Mouse (Mus musculus) forebrain, embryonic 10.5 days (tissue): ENCODE measurements around the gene Arhgap29. TPM values are rescaled to one million over a fixed set of nuclear protein-coding genes. Genes with fewer than 3 reads are reported as not detected.

Source experiments
- DNase-seq: peaks from one replicate; pipeline ENCODE4 v3.0.0-alpha.2; 2017; ENCODE audit warnings: low spot score; ENCODE audit errors: extremely low spot score
- H3K27ac ChIP-seq: fragments of 300-500 bp; sonication (generic); 2 replicates; pipeline ENCODE4 v1.5.1; 2016; ENCODE audit warnings: mild to moderate bottlenecking
- H3K27me3 ChIP-seq: fragments of 300-500 bp; sonication (generic); 2 replicates; pipeline ENCODE4 v1.6.1; 2016; ENCODE audit warnings: mild to moderate bottlenecking; ENCODE audit not compliant: poor library complexity, severe bottlenecking
- H3K36me3 ChIP-seq: fragments of 300-500 bp; sonication (generic); replicated peaks from 2 replicates; pipeline ENCODE4 v1.6.1; 2016; ENCODE audit warnings: mild to moderate bottlenecking, moderate library complexity
- H3K4me1 ChIP-seq: fragments of 300-500 bp; sonication (generic); 2 replicates; pipeline ENCODE4 v1.6.1; 2016
- H3K4me3 ChIP-seq: fragments of 300-500 bp; sonication (generic); 2 replicates; pipeline ENCODE4 v1.5.1; 2016; ENCODE audit warnings: mild to moderate bottlenecking, moderate library complexity
- H3K9me3 ChIP-seq: fragments of 300-500 bp; sonication (generic); 2 replicates; pipeline ENCODE4 v1.6.1; 2016; ENCODE audit warnings: mild to moderate bottlenecking, moderate library complexity
- WGBS: fragments of 180-500 bp; shearing (Covaris S2); methylation state at CpG from one replicate; pipeline ENCODE4 v1.1.7; 2016; 5-methylcytosine and 5-hydroxymethylcytosine counted together
- polyA plus RNA-seq: library from polyadenylated mRNA; unstranded; fragments of >200 nt; fragmentation: Nextera tagmentation; extraction: Ambion mirVana; gene quantifications from 2 replicates; pipeline ENCODE4 v1.2.1, GENCODE M21; 2016

Arhgap29 gene
- polyA plus RNA-seq, 1 experiment from 2014 or later: 33.7 TPM

- WGBS: 89% methylated on average over 2 of the region's 2 CpGs
- Histone ChIP-seq H3K4me1 (peaks cover 12% of the 10 kb centered on the region), H3K27ac (no peak overlapping the region), H3K4me3 (no peak overlapping the region), H3K27me3 (peaks cover 46% of the 10 kb centered on the region), H3K9me3 (peaks cover 4% of the 10 kb centered on the region; the same call in 1 of the 2 replicates), H3K36me3 (no peaks in the 10 kb centered on the region)
- DNase-seq: no peak
Measured at GRCm38 (mm10) chr3:121951116-121951515, 1.2 kb upstream of the Arhgap29 start.

GRCm38 (mm10) chr3:121953049-121953432 lies 700 bp downstream of the Arhgap29 start:
- peaks cover 12% of the 10 kb centered on the region for H3K4me1 ChIP-seq
- peak overlapping the region; percentile 80 for H3K27ac ChIP-seq
- no peaks in the 10 kb centered on the region for H3K36me3 ChIP-seq
- under 1% methylated on average over 44 of the region's 44 CpGs for WGBS
- peaks cover 4% of the 10 kb centered on the region; the same call in 1 of the 2 replicates for H3K9me3 ChIP-seq
- peak; percentile 75 for DNase-seq
- H3K4me3 ChIP-seq: peak overlapping the region; percentile 69
- H3K27me3 ChIP-seq: peaks cover 47% of the 10 kb centered on the region

GRCm38 (mm10) chr3:121953433-121954161 lies 1.3 kb downstream of the Arhgap29 start:
- Histone ChIP-seq H3K9me3 (peaks cover 4% of the 10 kb centered on the region; the same call in 1 of the 2 replicates), H3K27ac (peak overlapping the region; percentile 80), H3K4me1 (peaks cover 12% of the 10 kb centered on the region), H3K27me3 (peaks cover 47% of the 10 kb centered on the region), H3K36me3 (no peaks in the 10 kb centered on the region), H3K4me3 (peak overlapping the region; percentile 69)
- peak; percentile 35 for DNase-seq
- under 1% methylated on average over 51 of the region's 53 CpGs for WGBS

- Histone ChIP-seq H3K9me3 (peaks cover 4% of the 10 kb centered on the region; the same call in 1 of the 2 replicates), H3K27me3 (peaks cover 47% of the 10 kb centered on the region), H3K4me1 (peaks cover 12% of the 10 kb centered on the region), H3K36me3 (no peaks in the 10 kb centered on the region), H3K27ac (no peak overlapping the region), H3K4me3 (no peak overlapping the region; the same call in 1 of the 2 replicates)
- 50% methylated on average over 2 of the region's 2 CpGs for WGBS
- DNase-seq: no peak
Measured at GRCm38 (mm10) chr3:121954421-121954820, 2.1 kb downstream of the Arhgap29 start.

- peaks cover 12% of the 10 kb centered on the region for H3K4me1 ChIP-seq
- no peak overlapping the region for H3K27ac ChIP-seq
- WGBS: 93% methylated on average over 4 of the region's 4 CpGs
- no peak overlapping the region for H3K4me3 ChIP-seq
- peaks cover 47% of the 10 kb centered on the region for H3K27me3 ChIP-seq
- DNase-seq: no peak
- no peaks in the 10 kb centered on the region for H3K36me3 ChIP-seq
- peaks cover 4% of the 10 kb centered on the region; the same call in 1 of the 2 replicates for H3K9me3 ChIP-seq
Measured at GRCm38 (mm10) chr3:121955527-121955926, 3.2 kb downstream of the Arhgap29 start.

GRCm38 (mm10) chr3:121956789-121957188 lies 4.4 kb downstream of the Arhgap29 start:
- H3K27ac ChIP-seq: no peak overlapping the region
- peaks cover 4% of the 10 kb centered on the region; the same call in 1 of the 2 replicates for H3K9me3 ChIP-seq
- no peak overlapping the region for H3K4me3 ChIP-seq
- DNase-seq: no peak
- no peaks in the 10 kb centered on the region for H3K36me3 ChIP-seq
- H3K4me1 ChIP-seq: peaks cover 12% of the 10 kb centered on the region
- WGBS: 89% methylated on average over 7 of the region's 7 CpGs
- H3K27me3 ChIP-seq: peaks cover 44% of the 10 kb centered on the region

GRCm38 (mm10) chr3:121957606-121958344 lies 5.4 kb downstream of the Arhgap29 start:
- H3K36me3 ChIP-seq: no peaks in the 10 kb centered on the region
- DNase-seq: no peak
- 97% methylated on average over 2 of the region's 2 CpGs for WGBS
- no peak overlapping the region for H3K4me3 ChIP-seq
- H3K9me3 ChIP-seq: peaks cover 4% of the 10 kb centered on the region; the same call in 1 of the 2 replicates
- peaks cover 12% of the 10 kb centered on the region for H3K4me1 ChIP-seq
- H3K27ac ChIP-seq: no peak overlapping the region
- peaks cover 34% of the 10 kb centered on the region for H3K27me3 ChIP-seq

GRCm38 (mm10) chr3:121964173-121964572 lies 11.8 kb downstream of the Arhgap29 start:
- peak; percentile 31 for DNase-seq
- no peaks in the 10 kb centered on the region for H3K36me3 ChIP-seq
- H3K4me3 ChIP-seq: no peak overlapping the region
- no peak overlapping the region for H3K27ac ChIP-seq
- peaks cover 21% of the 10 kb centered on the region for H3K4me1 ChIP-seq
- H3K9me3 ChIP-seq: no peaks in the 10 kb centered on the region
- peaks cover 27% of the 10 kb centered on the region for H3K27me3 ChIP-seq

- peak; percentile 86 for DNase-seq
- H3K27ac ChIP-seq: peak overlapping the region; percentile 79
- peak overlapping the region; percentile 59 for H3K4me3 ChIP-seq
- peaks cover 23% of the 10 kb centered on the region for H3K4me1 ChIP-seq
- H3K27me3 ChIP-seq: peaks cover 35% of the 10 kb centered on the region
- H3K36me3 ChIP-seq: no peaks in the 10 kb centered on the region
- no peaks in the 10 kb centered on the region for H3K9me3 ChIP-seq
- 1% methylated on average over 33 of the region's 33 CpGs for WGBS
Measured at GRCm38 (mm10) chr3:121967681-121968476, 15.5 kb downstream of the Arhgap29 start.

GRCm38 (mm10) chr3:121968621-121969020 lies 16.3 kb downstream of the Arhgap29 start:
- 1% methylated on average over 8 of the region's 8 CpGs for WGBS
- no peaks in the 10 kb centered on the region for H3K36me3 ChIP-seq
- H3K27me3 ChIP-seq: peaks cover 35% of the 10 kb centered on the region
- peak overlapping the region; percentile 59 for H3K4me3 ChIP-seq
- peak; percentile 31 for DNase-seq
- peaks cover 23% of the 10 kb centered on the region for H3K4me1 ChIP-seq
- no peak overlapping the region; the same call in 1 of the 2 replicates for H3K27ac ChIP-seq
- no peaks in the 10 kb centered on the region for H3K9me3 ChIP-seq

GRCm38 (mm10) chr3:121969451-121969850 lies 17.1 kb downstream of the Arhgap29 start:
- H3K27me3 ChIP-seq: peaks cover 35% of the 10 kb centered on the region
- peak overlapping the region; percentile 59 for H3K4me3 ChIP-seq
- DNase-seq: no peak
- WGBS: 62% methylated on average over 1 of the region's 1 CpGs
- H3K27ac ChIP-seq: no peak overlapping the region
- no peaks in the 10 kb centered on the region for H3K9me3 ChIP-seq
- H3K36me3 ChIP-seq: no peaks in the 10 kb centered on the region
- peaks cover 23% of the 10 kb centered on the region for H3K4me1 ChIP-seq

GRCm38 (mm10) chr3:121973761-121974160 lies 21.4 kb downstream of the Arhgap29 start:
- peaks cover 12% of the 10 kb centered on the region for H3K27me3 ChIP-seq
- no peak overlapping the region for H3K4me3 ChIP-seq
- peaks cover 6% of the 10 kb centered on the region for H3K4me1 ChIP-seq
- no peaks in the 10 kb centered on the region for H3K9me3 ChIP-seq
- no peak overlapping the region for H3K27ac ChIP-seq
- no peaks in the 10 kb centered on the region for H3K36me3 ChIP-seq
- 89% methylated on average over 5 of the region's 5 CpGs for WGBS
- DNase-seq: no peak
